Mouse (Mus musculus) gonadal fat pad, adult 2 months (tissue): ENCODE data around the gene Lair1. TPM values are rescaled to one million over a fixed set of nuclear protein-coding genes. Genes with fewer than 3 reads are reported as not detected.
"Not testable (repeated sequence)": the region's sequence is repeated elsewhere in the genome, so short reads cannot be mapped to it uniquely, and the experiment has no call there.

ENCODE experiments used
- DNase-seq: peaks from one replicate; pipeline ENCODE4 v3.0.0-alpha.2; 2012; ENCODE audit warnings: low read depth
- polyA plus RNA-seq: library from polyadenylated mRNA; depleted of rRNA; stranded (reverse); fragments of >200 nt; gene quantifications from 2 replicates; pipeline ENCODE4 v1.2.3, GENCODE M21; 2012; rRNA removed

The Lair1 gene
- polyA plus RNA-seq, 1 experiment = 7.0 TPM

GRCm38 (mm10) chr7:4003996-4004395, 59.0 kb downstream of the Lair1 start:
- DNase-seq = not testable (repeated sequence)

GRCm38 (mm10) chr7:3962017-3962416, 101.0 kb downstream of the Lair1 start:
- DNase-seq = no peak

DNA sequence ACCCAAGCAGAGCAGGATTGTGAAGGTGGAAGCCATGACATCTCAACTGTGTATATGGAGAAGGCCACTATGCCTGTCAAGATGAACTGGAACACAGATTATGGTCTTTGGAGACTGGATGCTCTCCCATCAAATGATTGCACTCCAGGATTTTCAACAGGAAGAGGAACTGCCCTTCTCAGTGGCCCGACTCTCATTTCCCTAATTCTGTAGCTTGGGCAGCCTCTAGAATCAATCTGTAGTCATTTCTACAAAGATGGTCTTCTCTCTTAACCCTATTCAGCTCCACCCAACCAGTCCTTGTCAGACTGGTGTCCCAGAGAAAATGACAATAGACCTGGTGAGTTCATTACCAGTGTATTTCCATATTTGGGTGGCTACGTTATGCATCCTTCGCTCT, 105.6 kb downstream of the Lair1 start:
- DNase-seq = no peak

Other genes with a start within 250 kb of the Lair1 start
- 0.45 and 0.62 TPM in 2 replicates for gene Gm15448, start 237.5 kb downstream of the Lair1 start, polyA plus RNA-seq
- gene Pira2, start 218.2 kb downstream of the Lair1 start, polyA plus RNA-seq = 0.43 and 1.3 TPM in 2 replicates
- 1.3 and 3.4 TPM in 2 replicates for gene Gm14548, start 165.1 kb downstream of the Lair1 start, polyA plus RNA-seq
- gene Lilra6, start 147.7 kb downstream of the Lair1 start, polyA plus RNA-seq = 1.8 and 2.0 TPM in 2 replicates
- 46.6 and 51.3 TPM in 2 replicates for gene Ttyh1, start 56.2 kb upstream of the Lair1 start, polyA plus RNA-seq
- gene Leng8, start 73.8 kb upstream of the Lair1 start, polyA plus RNA-seq = 692 and 700 TPM in 2 replicates
- 8.1 and 9.0 TPM in 2 replicates for gene Leng9, start 87.2 kb upstream of the Lair1 start, polyA plus RNA-seq
- 17.9 and 20.8 TPM in 2 replicates for gene Cdc42ep5, start 101.7 kb upstream of the Lair1 start, polyA plus RNA-seq
- gene Lilra5, start 174.6 kb upstream of the Lair1 start, polyA plus RNA-seq = 0.55 and 0.67 TPM in 2 replicates